Mouse (Mus musculus): ENCODE data around the gene Cypt12. TPM values are rescaled to one million over a fixed set of nuclear protein-coding genes. Genes with fewer than 3 reads are reported as not detected.

Gene Cypt12
- total RNA-seq (2021), result not detected
- long read RNA-seq, experiment 1, result 0 reads
- long read RNA-seq, experiment 2, result 0 reads

DNA sequence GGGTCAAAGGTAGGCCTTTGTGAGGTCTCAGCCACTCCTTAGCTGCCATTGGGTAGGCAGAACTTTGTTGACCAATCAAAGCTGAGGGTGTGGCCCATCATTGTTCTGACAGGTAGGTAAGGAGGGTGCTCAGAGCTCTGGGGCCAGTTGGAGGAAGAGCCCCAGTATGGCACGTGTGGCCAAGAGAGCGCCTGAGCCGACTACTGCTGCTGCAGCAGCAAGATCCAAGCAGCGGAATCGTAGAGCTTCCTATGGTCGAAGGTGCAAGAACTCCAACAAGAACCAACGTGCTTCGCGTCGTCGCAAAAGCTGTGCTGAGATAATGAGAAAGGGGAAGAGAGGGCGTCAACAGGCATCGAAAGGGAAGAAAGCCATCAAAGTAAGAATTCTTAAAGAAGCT, at the start of gene Cypt12:
Cypt12 (plus strand) TSS at position 112 of the 400 bp plus-strand sequence.
- DNase-seq, result no peak
- intact Hi-C loops (cut with DNase I; ENCODE audit: low total_unique reads), result no loop called here

DNA sequence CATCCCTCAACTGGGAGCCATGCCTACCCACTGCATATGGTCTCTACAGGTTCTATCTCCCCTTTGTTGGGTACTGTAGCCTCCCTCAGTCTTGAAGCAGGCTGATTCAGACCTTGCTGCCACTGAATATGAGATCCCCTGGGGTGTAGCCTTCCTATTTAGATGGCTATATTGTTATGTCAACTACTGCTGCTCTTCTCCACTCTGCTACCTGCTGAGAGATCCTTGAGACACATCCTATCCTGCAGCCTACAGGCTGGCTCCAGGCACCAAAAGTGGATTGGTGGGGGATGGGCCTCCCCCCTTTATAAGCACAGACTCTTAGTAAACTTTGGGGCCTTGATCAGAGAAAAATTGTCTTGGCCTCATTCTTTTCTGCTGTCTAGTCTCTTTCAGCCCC, 34.4 kb upstream of the Cypt12 start:
- DNase-seq, result no peak
- intact Hi-C loops (cut with DNase I; ENCODE audit: low total_unique reads), result no loop called here

GRCm38 (mm10) chr3:17940206-17940605, 8.0 kb upstream of the Cypt12 start:
- intact Hi-C loops (cut with DNase I; ENCODE audit: low total_unique reads), result no loop called here
- no peak for DNase-seq
